Mouse (Mus musculus) cerebellum, postnatal 14 days (tissue): ENCODE results near the gene Gm6592.
"Not testable (repeated sequence)": the region's sequence is repeated elsewhere in the genome, so short reads cannot be mapped to it uniquely, and the experiment has no call there.

Experiments
- DNase-seq, 2 experiments: peaks; one replicate each; pipeline ENCODE4 v3.0.0; 2021; ENCODE audit warnings: mixed read lengths in 2 of 2

The Gm6592 gene

GRCm38 (mm10) chrX:8843694-8844093 lies at the start of gene Gm6592:
Gene Gm6592 (plus strand): TSS chrX:8843994.
- no peak for DNase-seq

GRCm38 (mm10) chrX:8803391-8803790 lies 40.4 kb upstream of the Gm6592 start, which contains the start of gene Ssxb5:
Gene Ssxb5 (plus strand): TSS chrX:8803691.
- DNase-seq: not testable (repeated sequence)

- peak; percentile 75 to 82 for DNase-seq
These were observed 11.8 kb upstream of the Gm6592 start for GRCm38 (mm10) chrX:8832043-8832442.

GRCm38 (mm10) chrX:8852486-8852885 lies 8.7 kb downstream of the Gm6592 start:
- no peak for DNase-seq

GRCm38 (mm10) chrX:8864331-8864730 lies 20.5 kb downstream of the Gm6592 start:
- peak; percentile 80 to 88 for DNase-seq

- DNase-seq: not testable (repeated sequence)
These were observed 30.2 kb downstream of the Gm6592 start, which contains the start of gene Gm5751 for GRCm38 (mm10) chrX:8873953-8874352. Gene Gm5751 (plus strand): TSS chrX:8874253.

- DNase-seq: no peak
These were observed 40.5 kb downstream of the Gm6592 start for GRCm38 (mm10) chrX:8884336-8884735.

- DNase-seq: no peak
These were observed 48.2 kb downstream of the Gm6592 start for GRCm38 (mm10) chrX:8891975-8892342.

- peak; percentile 55 to 61 for DNase-seq
These were observed 48.8 kb downstream of the Gm6592 start, which contains the start of gene B630019K06Rik for GRCm38 (mm10) chrX:8892343-8893155. Gene B630019K06Rik (plus strand): TSS chrX:8892382.

GRCm38 (mm10) chrX:8893182-8893651 lies 49.4 kb downstream of the Gm6592 start:
- peak; percentile 38 to 39 for DNase-seq
